Mouse (Mus musculus): ENCODE measurements around the gene 1700030K09Rik. TPM values are rescaled to one million over a fixed set of nuclear protein-coding genes. Genes with fewer than 3 reads are reported as not detected.

1700030K09Rik gene
- total and polyA plus RNA-seq, 3 experiments: 8.4 to 10.3 TPM; not detected in 1

DNA sequence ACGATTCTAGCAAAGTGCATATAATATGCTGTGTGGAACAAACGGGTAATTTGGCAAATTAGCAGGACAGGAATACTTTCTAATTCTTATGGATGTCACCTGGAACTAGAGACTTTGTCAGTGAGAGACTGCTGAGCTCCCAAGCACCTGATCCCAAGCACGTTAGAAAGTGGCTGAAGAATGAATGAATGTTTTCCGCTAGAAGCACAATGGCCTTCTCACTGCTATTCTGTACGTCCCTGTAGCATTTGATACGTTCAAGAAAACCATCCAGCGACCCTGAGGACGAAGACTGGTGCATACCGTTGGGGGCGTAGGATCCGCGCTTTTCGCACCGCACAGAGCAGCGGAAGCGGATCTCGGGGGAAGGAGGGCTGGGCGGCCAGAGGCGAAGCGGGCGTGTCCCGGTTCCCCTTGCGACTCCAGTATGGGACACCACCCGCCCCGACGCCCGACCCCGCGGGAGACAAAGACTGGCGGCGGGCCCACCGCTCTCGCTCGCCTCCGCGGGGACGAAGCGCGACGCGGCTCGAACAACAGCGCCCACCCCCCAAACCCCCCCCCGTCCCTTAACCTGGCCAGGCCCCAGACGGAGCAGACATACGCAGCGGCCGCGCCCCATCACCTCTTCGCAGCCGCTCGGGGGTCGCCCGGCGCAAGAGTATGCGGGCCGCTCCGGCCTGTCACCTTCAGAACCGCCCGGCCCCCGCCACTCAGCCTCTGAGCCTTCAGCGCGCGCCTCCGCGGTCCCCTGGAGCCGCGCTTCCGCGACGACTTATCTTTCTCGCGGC is 22.9 kb upstream of the 1700030K09Rik start:
- DNase-seq (ENCODE audit: low read depth, low spot score): peak; percentile 72
- TF ChIP-seq UBTF (IDR thresholded peaks at IDR 0.05; ENCODE audit: borderline replicate concordance, insufficient read depth, low read depth, low read length) (no peak), POLR2A (IDR thresholded peaks at IDR 0.05; ENCODE audit: control insufficient read depth in 1 of 2, insufficient read depth in 1 of 2, low read depth in 1 of 2, low read length in 2 of 2, poor library complexity in 1 of 2) (0 out of 4 replicates have a peak, but pooled peaks of 1 of the 2 experiments have one; percentile 93)
- H3K9ac ChIP-seq (ENCODE audit: control insufficient read depth, low read depth, low read length, poor library complexity, severe bottlenecking): peak overlapping the region; percentile 85
- peaks cover 53% of the 10 kb centered on the region for H3K79me2 ChIP-seq (ENCODE audit: control insufficient read depth, insufficient read depth, low read length, poor library complexity)
- peak overlapping the region; percentile 54 to 88 for H3K4me3 ChIP-seq (ENCODE audit: control insufficient read depth in 1 of 2, insufficient read depth in 1 of 2, low read depth in 2 of 2, low read length in 2 of 2)
- H3K27ac ChIP-seq (ENCODE audit: control insufficient read depth, low read depth, low read length): peak overlapping the region; percentile 57; the same call in 1 of the 2 replicates
- H3K4me1 ChIP-seq (ENCODE audit: control insufficient read depth in 1 of 2, insufficient read depth in 2 of 2, low read length in 2 of 2): peaks cover 5 to 27% of the 10 kb centered on the region in 2 experiments
- peaks cover 0 to 17% of the 10 kb centered on the region in 2 experiments; a peak in 2 of 4 replicates for H3K36me3 ChIP-seq (ENCODE audit: control insufficient read depth in 1 of 2, insufficient read depth in 2 of 2, low read length in 2 of 2)
- H3K27me3 ChIP-seq (ENCODE audit: control insufficient read depth in 1 of 2, insufficient read depth in 2 of 2, low read length in 2 of 2): no peaks in the 10 kb centered on the region
- H3K9me3 ChIP-seq (replicated peaks; ENCODE audit: insufficient read depth, low read length): no peaks in the 10 kb centered on the region

DNA sequence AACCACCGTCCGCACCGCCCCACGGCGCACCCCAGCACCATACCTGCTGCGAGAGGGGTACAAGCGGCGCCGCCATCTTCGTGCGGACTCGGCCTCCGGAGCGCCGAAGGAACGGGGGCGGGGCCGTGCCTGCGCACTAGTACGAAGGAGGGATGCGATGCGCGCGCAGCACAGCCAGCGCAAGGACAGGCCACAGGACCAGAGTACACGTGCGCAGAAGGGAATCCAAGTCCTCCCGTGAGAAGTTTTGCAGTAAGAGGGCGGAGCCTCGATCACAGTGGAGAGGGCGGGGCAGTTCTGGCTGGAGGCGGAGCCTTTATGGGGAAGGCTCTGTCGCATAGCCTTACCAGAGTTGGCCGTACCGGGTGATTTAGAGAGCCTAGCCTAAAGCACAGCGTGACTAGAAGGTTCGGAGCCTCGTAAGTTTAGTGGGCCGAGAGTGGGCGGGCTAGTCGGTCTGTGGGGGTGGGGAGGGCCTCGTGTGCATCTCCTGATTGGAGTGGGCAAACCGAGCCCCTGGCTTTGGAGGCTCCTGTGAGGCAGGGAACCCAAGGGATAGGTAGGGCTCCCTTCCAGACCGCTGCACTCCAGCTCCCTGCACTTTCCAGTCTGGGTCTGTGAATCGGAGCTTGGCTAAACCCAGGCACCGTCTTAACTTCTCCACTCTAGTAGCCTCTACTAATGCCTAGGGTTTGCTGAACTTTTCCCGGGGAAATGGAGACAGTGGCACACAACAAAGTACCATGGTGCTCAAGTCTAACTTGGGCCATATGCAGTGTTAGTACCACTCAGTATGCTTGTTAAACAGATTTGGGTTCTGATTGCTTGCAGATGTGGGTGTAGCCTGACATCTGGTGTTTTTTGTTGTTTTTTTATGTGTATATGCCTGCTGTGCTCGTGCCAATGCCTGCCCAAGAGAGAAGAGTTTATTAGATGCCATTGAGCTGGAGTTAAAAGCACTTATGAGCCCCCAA is 22.0 kb upstream of the 1700030K09Rik start, which contains the start of gene Eps15l1:
TSS of gene Eps15l1 (minus strand) at position 99 of the 974 bp plus-strand sequence.
- Histone ChIP-seq H3K4me1 (ENCODE audit: control insufficient read depth in 1 of 2, insufficient read depth in 2 of 2, low read length in 2 of 2) (peaks cover 4 to 19% of the 10 kb centered on the region in 2 experiments), H3K9me3 (replicated peaks; ENCODE audit: insufficient read depth, low read length) (no peaks in the 10 kb centered on the region), H3K79me2 (ENCODE audit: control insufficient read depth, insufficient read depth, low read length, poor library complexity) (peaks cover 44% of the 10 kb centered on the region), H3K4me3 (ENCODE audit: control insufficient read depth in 1 of 2, insufficient read depth in 1 of 2, low read depth in 2 of 2, low read length in 2 of 2) (peak within 1 kb of the TSS; percentile 54 to 88), H3K9ac (ENCODE audit: control insufficient read depth, low read depth, low read length, poor library complexity, severe bottlenecking) (peak within 1 kb of the TSS; percentile 85), H3K27me3 (ENCODE audit: control insufficient read depth in 1 of 2, insufficient read depth in 2 of 2, low read length in 2 of 2) (no peaks in the 10 kb centered on the region), H3K27ac (ENCODE audit: control insufficient read depth, low read depth, low read length) (peak within 1 kb of the TSS; percentile 57; the same call in 1 of the 2 replicates), H3K36me3 (ENCODE audit: control insufficient read depth in 1 of 2, insufficient read depth in 2 of 2, low read length in 2 of 2) (peaks cover 0 to 11% of the 10 kb centered on the region in 2 experiments; a peak in 2 of 4 replicates)
- DNase-seq (ENCODE audit: low read depth, low spot score): peak; percentile 99
- TF ChIP-seq E2F4 (IDR thresholded peaks at IDR 0.05; ENCODE audit: borderline replicate concordance, low read depth, low read length) (0 out of 2 replicates have a peak, but pooled peaks have one; percentile 18), NRF1 (IDR thresholded peaks at IDR 0.05; ENCODE audit: insufficient read depth, low read depth, low read length, poor library complexity, severe bottlenecking) (peak; percentile 88), ZNF384 (IDR thresholded peaks at IDR 0.05; ENCODE audit: low read depth, low read length) (no peak), GATA1 (IDR thresholded peaks at IDR 0.05; ENCODE audit: low read depth, low read length) (no peak), MAZ (IDR thresholded peaks at IDR 0.05; ENCODE audit: low read depth, low read length) (no peak; the same call in 1 of the 2 replicates), BHLHE40 (IDR thresholded peaks at IDR 0.05; ENCODE audit: borderline replicate concordance, low read depth, low read length) (peak; percentile 91), MYC (IDR thresholded peaks at IDR 0.05; ENCODE audit: low read depth, low read length) (peak; percentile 95), TCF12 (IDR thresholded peaks at IDR 0.05; ENCODE audit: low read depth, low read length) (peak; percentile 30; the same call in 1 of the 2 replicates), RAD21 (IDR thresholded peaks at IDR 0.05; ENCODE audit: low read depth, low read length) (peak; percentile 41), MEF2A (IDR thresholded peaks at IDR 0.05; ENCODE audit: extremely low read depth, insufficient replicate concordance, low read depth, low read length, poor library complexity, severe bottlenecking) (no peak), SMC3 (IDR thresholded peaks at IDR 0.05; ENCODE audit: low read depth, low read length) (peak; percentile 27), CHD2 (IDR thresholded peaks at IDR 0.05; ENCODE audit: low read length) (no peak), MAFK (IDR thresholded peaks at IDR 0.05; ENCODE audit: borderline replicate concordance, low read depth, low read length) (no peak), ELF1 (IDR thresholded peaks at IDR 0.05; ENCODE audit: low read depth, low read length) (peak; percentile 44; the same call in 1 of the 2 replicates), ZMIZ1 (IDR thresholded peaks at IDR 0.05; ENCODE audit: low read depth, low read length) (peak; percentile 77), RCOR1 (IDR thresholded peaks at IDR 0.05; ENCODE audit: low read depth, low read length) (no peak), EP300 (IDR thresholded peaks at IDR 0.05; ENCODE audit: low read depth in 1 of 2, low read length in 2 of 2) (no peak), UBTF (IDR thresholded peaks at IDR 0.05; ENCODE audit: borderline replicate concordance, insufficient read depth, low read depth, low read length) (no peak), NELFE (IDR thresholded peaks at IDR 0.05; ENCODE audit: low read depth, low read length) (peak; percentile 79), POLR2AphosphoS5 (IDR thresholded peaks at IDR 0.05; ENCODE audit: borderline replicate concordance, low read depth, low read length) (no peak), GABPA (IDR thresholded peaks at IDR 0.05; ENCODE audit: low read depth, low read length) (no peak), POLR2A (IDR thresholded peaks at IDR 0.05; ENCODE audit: control insufficient read depth in 1 of 2, insufficient read depth in 1 of 2, low read depth in 1 of 2, low read length in 2 of 2, poor library complexity in 1 of 2) (peak in 1 of 2 experiments; percentile 76), USF2 (IDR thresholded peaks at IDR 0.05; ENCODE audit: borderline replicate concordance in 1 of 2, insufficient read depth in 1 of 2, low read depth in 1 of 2, low read length in 2 of 2) (0 out of 4 replicates have a peak, but pooled peaks of 1 of the 2 experiments have one; percentile 17), HCFC1 (IDR thresholded peaks at IDR 0.05; ENCODE audit: low read depth, low read length) (peak; percentile 81)

Measured in MEL (cell line).